Mouse (Mus musculus) T-helper 17 cell (primary cell): ENCODE measurements around the gene Sowahd.

Experiments
- in situ Hi-C, 2 experiments: fragments of 300-600 bp; cut with MboI, MseI; formaldehyde crosslinking; loops; 1 replicate in 1 of 2; 2 replicates in 1 of 2; pipeline ENCODE4 v1.15.1; 2025; ENCODE audit warnings: high pct_unique_total_duplicates in 2 of 2

The Sowahd gene

DNA sequence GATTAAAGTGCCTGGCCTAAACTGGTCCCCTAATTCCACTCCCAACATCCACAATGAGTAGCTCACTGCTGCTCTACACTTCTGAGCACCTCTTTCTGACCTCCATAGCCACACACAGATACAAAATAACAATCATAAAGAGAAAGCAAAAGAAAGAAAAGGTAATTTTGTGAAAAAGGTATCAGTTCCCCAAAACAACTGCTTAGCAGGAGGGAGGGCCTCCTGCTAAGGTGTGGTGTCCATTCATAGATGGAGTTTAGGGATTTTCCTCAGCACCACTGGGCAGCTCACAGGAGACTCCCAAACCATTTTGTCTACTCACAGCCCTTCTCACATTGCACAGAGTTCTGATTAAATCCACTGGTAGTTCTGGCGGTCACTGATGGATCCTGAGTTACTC, 40.1 kb downstream of the Sowahd start:
- in situ Hi-C loops, result no loop called here

DNA sequence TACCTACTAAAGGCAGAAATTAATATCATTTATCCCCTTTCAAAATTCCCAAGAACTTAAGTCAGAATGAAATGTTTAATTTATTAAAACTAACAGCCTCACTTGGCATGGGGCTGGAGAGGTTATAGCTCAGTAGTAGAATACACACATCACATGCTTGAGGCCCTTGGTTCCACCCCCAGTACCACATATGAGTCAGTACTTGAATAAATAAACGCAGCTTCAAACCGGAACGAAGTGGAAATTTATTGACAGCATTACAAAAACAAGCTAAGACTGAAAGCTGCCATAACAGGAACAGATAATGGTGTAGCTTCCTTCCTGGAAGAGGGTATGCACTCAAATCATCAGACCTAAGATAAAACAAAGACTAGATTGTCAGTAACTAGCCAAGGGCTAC, 42.8 kb downstream of the Sowahd start:
- in situ Hi-C loops, result no loop called here

DNA sequence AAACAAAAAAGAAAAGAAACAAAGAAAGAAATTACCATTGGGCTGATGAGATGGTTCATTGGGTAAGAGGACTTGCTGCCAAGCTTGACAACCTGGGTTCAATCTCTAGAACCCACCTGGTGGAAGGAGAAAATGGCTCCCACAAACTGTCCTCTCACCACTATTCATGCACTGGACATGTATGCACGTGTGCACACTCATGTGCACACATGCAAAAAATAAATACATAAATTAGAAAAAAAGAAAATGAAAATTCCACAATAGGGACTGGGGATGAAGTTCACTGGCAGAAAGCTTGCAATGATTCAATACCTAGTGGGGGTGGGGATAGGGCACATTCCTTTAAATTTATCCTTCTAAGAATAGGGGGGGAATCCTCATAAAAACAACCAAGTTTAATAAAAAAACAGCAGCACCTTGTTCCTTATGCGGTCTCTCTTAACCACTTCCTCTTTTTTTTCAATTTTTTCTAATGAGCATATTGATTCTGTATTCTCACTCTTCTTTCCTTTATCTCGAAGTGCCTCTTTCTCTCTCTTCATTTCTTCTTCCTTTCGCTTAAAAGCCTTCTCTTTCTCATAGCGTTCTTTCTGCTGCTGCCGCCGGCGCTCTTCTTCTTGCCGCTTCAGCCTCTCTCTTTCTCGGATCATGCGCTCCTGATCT, 46.6 kb downstream of the Sowahd start:
- in situ Hi-C loops, result no loop called here

DNA sequence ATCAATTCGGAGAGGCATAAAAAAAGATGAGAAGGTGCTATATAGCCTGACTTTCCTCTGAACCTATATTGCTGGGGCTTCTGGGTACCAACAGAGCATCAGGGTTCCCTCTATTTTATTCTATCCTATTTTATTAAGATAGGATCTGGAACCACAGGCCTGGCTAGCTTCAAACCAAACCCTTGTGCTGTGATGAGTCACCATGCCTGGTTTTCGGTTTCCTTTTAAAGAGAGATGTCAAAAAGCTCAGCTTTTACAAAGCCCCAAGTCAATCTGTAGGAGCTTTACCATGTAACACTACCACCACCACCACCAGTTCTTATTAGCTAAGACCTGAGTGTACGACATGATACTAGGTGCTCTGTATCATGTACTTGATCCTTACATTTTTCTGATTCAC, 50.0 kb downstream of the Sowahd start:
- in situ Hi-C loops, result no loop called here
